Mouse (Mus musculus): ENCODE results near the gene Teddm1a.
"Not testable (repeated sequence)": the region's sequence is repeated elsewhere in the genome, so short reads cannot be mapped to it uniquely, and the experiment has no call there.

The Teddm1a gene

DNA sequence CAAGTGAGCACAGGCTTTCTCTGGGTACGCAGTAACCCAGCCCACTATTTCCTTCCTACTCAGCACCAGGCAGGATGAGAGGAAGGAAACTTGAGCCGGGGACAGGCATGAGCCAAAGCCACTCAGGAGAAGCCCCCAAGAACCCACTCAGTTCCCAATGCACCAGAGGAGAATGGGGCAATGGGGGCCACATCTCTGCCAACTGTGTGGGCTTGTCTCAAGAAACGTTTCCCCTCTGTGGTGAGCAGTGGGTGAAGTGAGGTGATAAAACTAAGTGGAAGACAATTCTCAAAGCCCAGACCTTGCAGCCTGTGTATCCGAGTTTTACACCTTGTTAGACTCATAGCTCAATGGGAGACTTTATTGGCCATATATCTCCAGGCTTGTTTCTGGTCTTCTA, at the start of gene Teddm1a:
Gene Teddm1a, plus strand, starts transcription at position 301 of the 400 bp plus-strand sequence.
- no peak for DNase-seq (ENCODE audit: low read depth, low spot score)

GRCm38 (mm10) chr1:153842121-153842740, 49.3 kb upstream of the Teddm1a start:
- no peak for DNase-seq (ENCODE audit: low read depth, low spot score)

- no peak for DNase-seq (ENCODE audit: low read depth, low spot score)
Observed at GRCm38 (mm10) chr1:153844042-153844441, 47.5 kb upstream of the Teddm1a start, which contains the start of gene Rgsl1. Gene Rgsl1 (minus strand): TSS chr1:153844142.

- DNase-seq (ENCODE audit: low read depth, low spot score): no peak
Observed at GRCm38 (mm10) chr1:153846420-153846819, 45.1 kb upstream of the Teddm1a start.

DNA sequence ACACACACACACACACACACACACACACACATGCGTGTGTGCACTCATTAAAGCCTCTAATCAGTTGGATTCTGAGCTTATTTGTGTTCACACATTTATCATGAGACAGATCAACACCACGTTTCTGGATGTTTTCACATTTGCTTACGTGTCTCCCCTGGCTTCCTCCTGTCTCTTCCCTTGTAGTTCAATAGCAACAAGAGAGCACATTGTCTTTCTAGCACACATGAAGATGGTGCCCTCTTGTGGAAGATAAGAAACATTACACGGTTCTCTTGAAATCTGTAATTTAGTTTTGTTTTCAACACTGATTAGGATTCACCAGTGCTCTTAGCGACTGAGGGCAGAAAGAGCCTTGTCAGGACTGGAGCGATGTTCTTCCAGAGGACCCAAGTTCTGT, 44.7 kb upstream of the Teddm1a start:
- peak; percentile 63 for DNase-seq (ENCODE audit: low read depth, low spot score)

DNA sequence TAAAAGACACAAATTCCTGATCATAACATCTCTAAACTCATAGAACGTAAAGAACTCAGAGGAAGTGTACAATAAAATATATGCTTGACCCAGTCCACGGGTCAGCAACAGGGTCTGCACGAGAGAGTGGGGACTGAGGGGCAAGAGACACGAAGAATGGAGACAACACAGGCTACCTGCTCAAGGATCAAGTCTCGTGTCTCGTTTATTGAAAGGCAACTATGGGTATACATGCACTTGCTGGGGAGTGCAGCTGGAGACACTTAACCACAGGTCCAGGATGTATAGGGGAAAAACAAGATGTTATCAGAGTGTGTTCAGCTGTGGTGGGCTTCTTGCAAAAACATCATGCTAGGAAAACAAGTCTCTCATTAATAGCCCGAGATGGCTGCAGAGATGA, 38.8 kb upstream of the Teddm1a start:
- not testable (repeated sequence) for DNase-seq (ENCODE audit: low read depth, low spot score)

DNA sequence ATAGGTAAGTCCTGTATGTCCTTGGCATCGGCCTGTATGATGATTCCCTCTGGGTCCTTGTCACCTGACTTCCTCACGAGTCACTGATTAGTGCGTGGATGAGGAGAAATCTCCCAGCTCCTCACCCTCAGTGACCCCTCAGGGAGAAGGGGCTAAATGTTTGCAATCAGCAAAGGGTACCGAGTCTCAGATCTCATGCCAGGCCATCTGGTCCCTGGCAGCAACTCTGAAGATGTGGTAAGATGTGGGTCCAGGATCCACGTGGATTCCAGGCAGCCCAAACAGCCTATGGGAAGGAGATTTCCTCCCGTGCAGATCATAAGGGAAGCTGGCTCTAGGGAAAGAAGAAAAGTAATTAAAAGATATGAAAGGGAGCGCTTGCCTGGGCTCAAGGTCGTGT, 35.6 kb upstream of the Teddm1a start:
- DNase-seq (ENCODE audit: low read depth, low spot score): no peak

DNA sequence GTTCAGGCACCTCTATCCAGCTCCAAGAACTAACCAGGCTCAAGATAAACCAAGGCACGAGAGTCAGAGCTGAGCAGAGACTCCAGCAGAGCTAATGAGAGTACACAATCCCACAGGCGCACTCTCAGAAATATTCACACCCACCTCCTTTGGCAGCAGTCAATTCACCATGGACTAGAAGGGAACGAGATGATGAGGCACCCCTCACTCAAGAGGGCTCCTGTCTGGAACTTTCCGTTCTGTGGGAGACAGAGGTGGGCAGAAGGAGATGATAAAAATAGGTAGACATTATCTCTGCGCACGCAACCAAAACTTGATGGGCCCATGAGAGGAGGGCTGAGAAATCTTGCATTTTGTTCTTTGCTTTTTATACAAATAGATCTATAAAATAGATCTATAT, 17.5 kb upstream of the Teddm1a start, which contains the start of gene Teddm1b:
Gene Teddm1b, plus strand, starts transcription at position 301 of the 400 bp plus-strand sequence.
- no peak for DNase-seq (ENCODE audit: low read depth, low spot score)

DNA sequence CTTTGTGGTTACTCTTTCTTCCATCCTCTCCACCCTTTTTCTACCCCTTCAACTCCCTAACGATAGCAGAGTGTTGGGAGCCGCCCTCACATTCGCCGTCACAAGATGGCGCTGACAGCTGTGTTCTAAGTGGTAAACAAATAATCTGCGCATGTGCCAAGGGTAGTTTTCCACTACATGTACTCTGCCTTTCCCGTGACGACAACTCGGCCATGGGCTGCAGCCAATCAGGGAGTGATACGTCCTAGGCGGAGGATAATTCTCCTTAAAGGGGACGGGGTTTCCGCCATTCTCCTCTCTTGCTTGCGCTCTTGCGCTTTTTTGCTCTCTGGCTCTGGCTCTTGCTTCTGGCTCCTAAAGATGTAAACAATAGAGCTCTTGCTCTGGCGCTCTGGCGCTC, 11.2 kb upstream of the Teddm1a start:
- DNase-seq (ENCODE audit: low read depth, low spot score): peak; percentile 46

- DNase-seq (ENCODE audit: low read depth, low spot score): peak; percentile 13
Observed at GRCm38 (mm10) chr1:153886024-153886633, 5.4 kb upstream of the Teddm1a start.

DNA sequence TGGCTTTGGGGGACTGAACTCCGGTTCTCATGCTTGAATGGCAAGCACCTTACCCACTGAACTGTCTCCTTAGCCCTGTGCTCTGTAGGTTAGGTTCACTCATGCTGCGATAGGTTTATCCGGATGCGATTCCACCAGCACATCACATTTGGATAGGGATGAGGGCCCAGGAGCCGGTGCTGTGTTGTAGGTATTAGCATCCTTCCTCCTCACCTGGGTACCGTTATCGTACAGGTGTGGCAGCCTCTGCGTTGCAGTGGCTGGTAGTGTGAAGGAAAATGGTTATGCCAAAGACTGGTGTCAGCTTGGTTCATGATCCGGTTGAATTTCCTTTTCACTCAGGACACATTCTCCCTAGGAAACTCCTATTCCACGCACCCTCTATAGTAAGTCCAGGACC, 1.4 kb upstream of the Teddm1a start:
- no peak for DNase-seq (ENCODE audit: low read depth, low spot score)

DNA sequence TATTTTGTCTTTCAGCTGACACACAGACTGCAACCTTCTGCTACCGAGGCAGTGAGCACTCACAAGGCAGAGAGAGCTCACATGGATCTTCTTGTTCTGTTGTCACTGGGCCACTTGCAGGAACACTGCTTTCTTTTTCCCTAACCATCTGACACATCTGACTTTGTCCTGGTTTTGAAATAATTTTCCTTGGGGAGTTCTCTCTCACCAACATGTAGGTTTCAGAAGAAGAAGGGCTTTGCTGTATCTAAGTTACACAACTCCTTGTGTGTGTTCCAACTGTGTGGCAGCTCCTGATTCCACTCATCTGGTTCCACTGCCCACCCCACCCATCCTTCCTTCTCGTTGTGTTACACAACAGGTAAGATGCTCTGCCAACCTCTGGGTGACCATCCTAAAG, 2.2 kb downstream of the Teddm1a start:
- DNase-seq (ENCODE audit: low read depth, low spot score): no peak

DNA sequence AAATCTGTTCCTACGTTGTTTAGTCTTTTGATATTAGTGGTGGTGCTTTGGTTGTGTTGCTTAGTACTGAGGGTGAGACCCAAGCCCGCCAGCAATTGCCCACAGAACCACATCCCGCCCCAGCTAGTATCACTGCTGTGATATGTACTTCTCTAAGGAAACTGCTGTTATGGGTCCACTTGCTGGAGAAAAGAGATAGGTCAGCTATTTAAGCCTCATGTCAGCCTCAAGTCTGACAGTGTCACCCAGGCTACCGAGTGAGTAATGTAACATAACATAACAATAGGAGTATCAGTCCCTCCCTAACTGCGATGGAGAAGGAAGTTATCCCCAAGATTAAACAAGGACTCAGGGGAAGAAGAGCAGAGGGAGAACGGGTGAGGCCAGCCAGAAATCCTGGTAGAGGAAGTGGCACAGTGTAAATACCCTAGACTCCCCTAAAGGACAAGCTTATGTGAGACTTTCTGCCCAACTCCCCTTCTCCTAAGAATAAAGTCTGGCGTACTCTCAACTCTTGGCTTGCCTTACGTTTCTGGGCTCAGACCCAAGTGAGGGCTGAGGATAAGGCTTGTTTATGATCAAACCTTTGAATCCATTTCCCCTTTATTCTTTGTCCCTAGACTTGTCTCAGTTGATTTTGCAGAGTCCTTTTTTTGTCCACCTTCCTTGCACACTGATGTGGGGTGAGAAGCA, 2.8 kb downstream of the Teddm1a start:
- no peak for DNase-seq (ENCODE audit: low read depth, low spot score)

DNA sequence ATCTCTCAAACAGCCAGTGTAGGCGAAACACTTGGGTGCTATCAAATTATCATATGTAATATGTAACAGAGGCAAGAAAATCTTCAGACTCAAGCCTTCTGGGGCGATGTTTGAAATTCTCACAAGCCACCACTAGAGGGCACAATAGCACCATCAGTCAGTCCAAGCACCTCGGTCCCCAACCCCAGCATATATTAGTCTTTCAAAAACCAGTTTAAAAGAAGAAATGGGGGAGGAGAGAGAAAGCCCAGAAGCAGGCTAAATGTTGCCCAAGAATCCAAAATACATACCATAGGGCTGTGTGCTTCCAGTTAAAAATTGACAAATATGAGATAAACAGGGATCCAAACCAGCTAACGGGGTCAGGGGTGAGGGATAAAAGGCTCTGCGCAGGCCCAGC, 3.4 kb downstream of the Teddm1a start:
- DNase-seq (ENCODE audit: low read depth, low spot score): peak; percentile 65

GRCm38 (mm10) chr1:153897196-153897595, 5.7 kb downstream of the Teddm1a start:
- no peak for DNase-seq (ENCODE audit: low read depth, low spot score)

GRCm38 (mm10) chr1:153898989-153899730, 7.6 kb downstream of the Teddm1a start:
- no peak for DNase-seq (ENCODE audit: low read depth, low spot score)

DNA sequence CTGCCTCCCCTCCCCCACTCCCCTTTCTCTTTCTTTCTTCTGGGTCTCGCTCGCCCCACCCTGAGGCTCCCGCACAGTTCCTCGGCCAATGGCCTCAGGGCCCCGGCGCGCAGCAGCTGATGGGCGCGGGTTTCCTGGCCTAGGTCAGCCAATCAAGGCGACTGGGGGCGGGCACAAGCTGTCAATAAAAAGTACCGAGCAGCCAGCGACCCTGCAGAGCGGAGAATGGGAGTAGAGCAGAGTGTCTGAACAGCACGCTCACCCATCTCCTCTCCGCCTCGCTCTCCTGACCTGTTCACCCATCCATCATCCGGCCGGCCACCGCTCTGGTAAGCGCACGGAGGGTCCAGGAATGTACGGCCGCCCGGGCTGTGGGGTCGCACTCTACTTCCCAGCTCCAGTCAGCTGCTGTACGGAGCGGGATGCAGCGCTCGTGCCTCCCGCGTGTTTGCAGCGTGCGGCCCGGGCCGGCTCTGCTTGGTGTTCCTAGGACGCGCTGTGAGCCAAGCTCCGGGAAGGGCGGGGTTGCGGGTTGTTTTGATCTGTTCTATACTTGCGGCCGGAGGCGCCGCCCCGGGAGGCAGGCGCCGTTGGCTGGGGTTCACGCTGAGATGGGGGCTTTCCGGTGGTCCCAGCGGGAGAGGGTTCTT, 8.3 kb downstream of the Teddm1a start, which contains the start of the genes Glul and Teddm2:
Gene Glul, plus strand, starts transcription at position 214 of the 650 bp plus-strand sequence.
Gene Teddm2, minus strand, starts transcription at position 498 of the 650 bp plus-strand sequence.
- peak; percentile 98 for DNase-seq (ENCODE audit: low read depth, low spot score)

DNA sequence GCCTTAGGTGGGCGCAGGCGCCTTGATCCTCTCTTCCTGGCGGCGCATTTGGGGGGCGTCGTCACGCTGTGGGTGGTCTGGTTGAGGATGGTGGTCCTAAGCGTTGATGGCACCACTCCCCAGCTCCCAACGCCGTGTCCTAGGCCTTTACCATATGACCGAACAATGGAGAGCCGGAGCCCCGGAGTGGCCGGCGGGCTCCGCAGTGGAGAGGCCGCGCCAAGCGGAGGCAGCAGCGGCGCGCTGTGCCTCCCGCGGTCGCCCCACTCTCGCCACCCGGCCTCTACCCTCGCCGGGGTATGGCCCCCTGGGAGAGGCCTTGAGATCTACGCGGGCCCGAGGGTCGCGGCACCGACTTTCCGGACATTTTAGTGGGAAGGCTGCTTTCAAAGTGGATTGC, 8.8 kb downstream of the Teddm1a start:
- DNase-seq (ENCODE audit: low read depth, low spot score): no peak

- DNase-seq (ENCODE audit: low read depth, low spot score): peak; percentile 49
Observed at GRCm38 (mm10) chr1:153900860-153901730, 9.6 kb downstream of the Teddm1a start.

- peak; percentile 69 for DNase-seq (ENCODE audit: low read depth, low spot score)
Observed at GRCm38 (mm10) chr1:153903006-153903405, 11.5 kb downstream of the Teddm1a start.
